Mouse (Mus musculus) intestine, embryonic 16.5 days (tissue): ENCODE data around the gene Ip6k2. TPM values are rescaled to one million over a fixed set of nuclear protein-coding genes. Genes with fewer than 3 reads are reported as not detected.

Source experiments
- ATAC-seq: fragments of 200-750 bp; cut with Nextera tagmentation; 2 replicates; pipeline ENCODE4 v1.8.0; 2017; ENCODE audit warnings: moderate TSS enrichment, moderate library complexity
- H3K27ac ChIP-seq: fragments of 300-500 bp; sonication (generic); 2 replicates; pipeline ENCODE4 v1.5.1; 2014; ENCODE audit warnings: mild to moderate bottlenecking, low read length
- H3K27me3 ChIP-seq: fragments of 300-500 bp; sonication (generic); replicated peaks from 2 replicates; pipeline ENCODE4 v1.6.1; 2014; ENCODE audit warnings: low read length, control low read depth, mixed read lengths; ENCODE audit not compliant: control insufficient read depth, insufficient read depth
- H3K36me3 ChIP-seq: fragments of 300-500 bp; sonication (generic); 2 replicates; pipeline ENCODE4 v1.6.1; 2014; ENCODE audit warnings: low read length, control low read depth; ENCODE audit not compliant: control insufficient read depth, insufficient read depth
- H3K4me1 ChIP-seq: fragments of 300-500 bp; sonication (generic); 2 replicates; pipeline ENCODE4 v1.6.1; 2014; ENCODE audit warnings: low read length, control low read depth, mixed read lengths; ENCODE audit not compliant: control insufficient read depth, insufficient read depth
- H3K4me2 ChIP-seq: fragments of 300-500 bp; sonication (generic); 2 replicates; pipeline ENCODE4 v1.6.1; 2014; ENCODE audit warnings: low read depth, low read length, control low read depth
- H3K4me3 ChIP-seq: fragments of 300-500 bp; sonication (generic); 2 replicates; pipeline ENCODE4 v1.5.1; 2014; ENCODE audit warnings: mild to moderate bottlenecking, low read length
- H3K9ac ChIP-seq: fragments of 300-500 bp; sonication (generic); 2 replicates; pipeline ENCODE4 v1.6.1; 2014; ENCODE audit warnings: low read depth, low read length
- H3K9me3 ChIP-seq: fragments of 300-500 bp; sonication (generic); 2 replicates; pipeline ENCODE4 v1.6.1; 2016; ENCODE audit warnings: low read length, control low read depth; ENCODE audit not compliant: control insufficient read depth
- WGBS: fragments of 180-500 bp; shearing (Covaris S2); extraction: QIAGEN DNeasy Blood & Tissue Kit; methylation state at CpG from one replicate; pipeline ENCODE4 v1.1.7; 2014; 5-methylcytosine and 5-hydroxymethylcytosine counted together
- polyA plus RNA-seq: library from polyadenylated mRNA; unstranded; fragments of >200 nt; fragmentation: Nextera tagmentation; extraction: Ambion mirVana; gene quantifications from 2 replicates; pipeline ENCODE4 v1.2.1, GENCODE M21; 2015

Gene Ip6k2
- 57.2 and 59.4 TPM in 2 replicates for polyA plus RNA-seq

DNA sequence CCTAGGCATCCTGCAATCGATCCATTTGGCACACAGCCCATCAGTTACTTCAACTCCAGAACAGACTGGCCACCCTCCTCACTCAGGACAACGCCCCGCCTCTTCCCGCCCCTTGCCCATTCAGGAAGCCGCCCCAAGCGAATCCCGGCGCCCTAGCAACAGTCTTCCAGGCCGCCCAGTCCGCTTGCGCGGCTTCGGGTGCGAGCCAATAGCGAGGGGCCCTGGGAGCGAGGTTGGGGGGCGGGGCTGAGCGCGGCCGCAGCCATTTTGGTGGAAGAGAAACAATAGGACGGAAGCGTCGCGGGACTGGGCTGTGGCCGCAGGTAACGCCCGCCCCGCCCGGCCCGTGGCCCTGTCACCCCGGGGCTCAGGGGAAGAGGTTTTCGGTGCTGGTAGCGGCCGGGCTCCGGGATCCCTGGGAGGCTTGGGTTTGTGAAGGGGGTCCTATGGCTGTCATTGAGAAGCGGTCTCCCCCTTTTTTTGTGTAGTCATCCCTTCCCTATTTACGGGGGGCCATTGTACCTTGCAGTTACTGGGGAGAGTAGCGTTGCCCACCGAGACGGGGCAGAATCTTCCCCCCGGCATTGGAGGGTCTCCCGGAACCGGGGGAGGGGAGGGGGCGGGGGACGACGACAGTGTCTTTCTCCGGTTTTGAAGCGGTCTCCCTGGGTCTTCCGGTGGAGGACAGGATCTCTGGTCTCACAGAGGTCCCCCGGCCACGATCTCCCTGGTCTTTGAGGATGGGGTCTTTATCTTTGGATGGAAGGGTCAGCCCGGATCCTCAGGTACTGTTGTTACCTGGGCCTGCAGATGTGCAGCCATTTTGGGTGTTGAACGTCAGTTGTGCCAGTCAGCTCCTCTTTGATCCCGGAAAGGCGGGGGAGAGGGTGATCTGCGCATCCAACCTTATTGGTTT, at the start of gene Ip6k2:
Gene Ip6k2 (plus strand): TSS at position 249 of the 916 bp plus-strand sequence.
- Histone ChIP-seq H3K9ac (peak within 1 kb of the TSS; percentile 97), H3K27ac (peak within 1 kb of the TSS; percentile 88), H3K36me3 (no peaks in the 10 kb centered on the region), H3K4me3 (peak within 1 kb of the TSS; percentile 81), H3K4me2 (peak within 1 kb of the TSS; percentile 57), H3K4me1 (peaks cover 29% of the 10 kb centered on the region), H3K9me3 (no peaks in the 10 kb centered on the region), H3K27me3 (no peaks in the 10 kb centered on the region)
- under 1% methylated on average over 56 of the region's 56 CpGs for WGBS
- ATAC-seq, result peak; percentile 97

DNA sequence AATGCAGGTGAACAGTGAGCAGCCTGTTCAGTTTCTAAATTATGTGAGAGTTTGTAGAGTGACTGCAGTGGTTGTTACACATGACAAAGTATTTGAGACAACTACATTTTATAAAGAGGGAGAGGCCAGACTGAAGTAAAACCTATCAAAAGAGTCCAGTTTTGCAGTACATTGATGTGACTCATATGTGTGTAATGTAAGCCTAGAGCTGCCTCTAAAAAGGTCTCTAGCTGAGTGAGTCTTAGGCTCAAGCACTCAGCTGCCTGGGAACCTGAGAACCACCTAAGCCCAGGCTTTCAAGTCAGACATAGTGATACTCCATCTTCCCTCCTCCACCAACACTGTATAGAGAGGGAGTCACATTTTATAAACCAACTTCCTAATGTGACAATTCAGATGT, 49.0 kb upstream of the Ip6k2 start:
- no peak overlapping the region for H3K27ac ChIP-seq
- no peaks in the 10 kb centered on the region for H3K9me3 ChIP-seq
- H3K4me3 ChIP-seq, result no peak overlapping the region
- no peaks in the 10 kb centered on the region for H3K27me3 ChIP-seq
- H3K4me2 ChIP-seq, result no peak overlapping the region
- H3K9ac ChIP-seq, result no peak overlapping the region
- H3K4me1 ChIP-seq, result no peaks in the 10 kb centered on the region
- no peak for ATAC-seq
- H3K36me3 ChIP-seq, result peaks cover 5% of the 10 kb centered on the region; the same call in 1 of the 2 replicates

DNA sequence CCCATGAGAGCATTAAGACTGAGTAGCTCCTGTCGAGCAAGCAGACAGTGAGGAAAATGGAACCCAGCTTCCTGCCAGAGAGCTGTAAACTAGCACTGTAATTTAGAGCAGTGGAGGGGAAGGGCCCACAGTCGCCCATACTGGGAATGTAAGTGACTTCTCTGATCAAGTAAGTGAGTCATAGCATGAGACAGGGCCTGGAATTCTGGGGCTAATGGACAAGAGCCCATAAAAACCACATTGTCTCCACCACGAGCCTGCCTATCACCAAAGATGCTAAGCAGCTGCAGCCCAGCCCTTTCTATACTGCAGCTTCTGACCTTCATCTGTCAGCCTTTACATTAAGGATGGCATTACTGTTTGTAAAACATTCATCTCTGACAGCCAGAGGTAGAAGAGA, 44.4 kb upstream of the Ip6k2 start:
- no peaks in the 10 kb centered on the region for H3K4me1 ChIP-seq
- peaks cover 13% of the 10 kb centered on the region for H3K36me3 ChIP-seq
- H3K4me3 ChIP-seq, result no peak overlapping the region
- H3K27ac ChIP-seq, result no peak overlapping the region; the same call in 1 of the 2 replicates
- H3K27me3 ChIP-seq, result no peaks in the 10 kb centered on the region
- no peak for ATAC-seq
- H3K4me2 ChIP-seq, result no peak overlapping the region
- H3K9ac ChIP-seq, result no peak overlapping the region
- WGBS, result 39% methylated on average over 3 of the region's 3 CpGs
- H3K9me3 ChIP-seq, result no peaks in the 10 kb centered on the region

DNA sequence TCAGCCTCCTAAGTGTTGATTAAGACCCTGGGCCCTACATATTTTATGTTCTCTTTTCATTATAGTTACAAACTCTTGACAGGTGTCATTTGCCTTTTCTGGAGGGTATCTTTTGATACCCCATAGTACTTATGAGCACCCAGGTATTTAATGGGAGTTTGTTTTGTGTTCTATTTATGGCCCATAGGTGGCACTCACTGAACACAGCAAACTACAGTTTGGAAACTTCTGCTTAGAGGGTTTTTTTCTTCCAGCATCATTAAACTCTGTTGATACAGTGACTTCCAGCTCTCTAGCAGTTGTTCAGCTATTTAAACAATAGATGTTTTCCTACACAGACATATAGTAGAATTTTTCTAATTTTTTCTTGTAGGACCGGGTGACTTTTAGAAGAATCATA, 43.5 kb upstream of the Ip6k2 start:
- ATAC-seq, result no peak
- Histone ChIP-seq H3K4me2 (no peak overlapping the region), H3K27me3 (no peaks in the 10 kb centered on the region), H3K9me3 (no peaks in the 10 kb centered on the region), H3K27ac (no peak overlapping the region), H3K4me3 (no peak overlapping the region), H3K4me1 (no peaks in the 10 kb centered on the region), H3K9ac (no peak overlapping the region), H3K36me3 (peaks cover 10% of the 10 kb centered on the region)
- WGBS, result 94% methylated on average over 1 of the region's 1 CpGs

DNA sequence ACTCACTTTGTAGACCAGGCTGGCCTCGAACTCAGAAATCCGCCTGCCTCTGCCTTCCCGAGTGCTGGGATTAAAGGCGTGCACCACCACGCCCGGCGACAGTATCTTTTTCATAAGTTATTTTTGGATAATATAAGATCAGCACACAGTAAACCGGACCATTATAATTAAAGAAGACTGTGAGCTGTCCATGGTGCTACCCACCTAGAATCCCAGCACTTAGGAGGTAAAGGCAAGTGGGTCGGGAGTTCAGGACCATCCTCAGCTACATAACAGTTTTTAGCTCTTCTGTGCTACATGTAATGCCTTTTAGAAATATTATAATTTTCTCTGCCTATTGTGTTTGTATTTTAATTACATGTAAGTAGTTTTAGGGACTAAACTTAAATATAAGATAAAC, 41.5 kb upstream of the Ip6k2 start:
- Histone ChIP-seq H3K4me2 (no peak overlapping the region), H3K9me3 (no peaks in the 10 kb centered on the region), H3K36me3 (peaks cover 12% of the 10 kb centered on the region), H3K27ac (no peak overlapping the region), H3K4me1 (no peaks in the 10 kb centered on the region), H3K9ac (no peak overlapping the region), H3K27me3 (no peaks in the 10 kb centered on the region), H3K4me3 (no peak overlapping the region)
- ATAC-seq, result no peak
- 92% methylated on average over 9 of the region's 9 CpGs for WGBS

DNA sequence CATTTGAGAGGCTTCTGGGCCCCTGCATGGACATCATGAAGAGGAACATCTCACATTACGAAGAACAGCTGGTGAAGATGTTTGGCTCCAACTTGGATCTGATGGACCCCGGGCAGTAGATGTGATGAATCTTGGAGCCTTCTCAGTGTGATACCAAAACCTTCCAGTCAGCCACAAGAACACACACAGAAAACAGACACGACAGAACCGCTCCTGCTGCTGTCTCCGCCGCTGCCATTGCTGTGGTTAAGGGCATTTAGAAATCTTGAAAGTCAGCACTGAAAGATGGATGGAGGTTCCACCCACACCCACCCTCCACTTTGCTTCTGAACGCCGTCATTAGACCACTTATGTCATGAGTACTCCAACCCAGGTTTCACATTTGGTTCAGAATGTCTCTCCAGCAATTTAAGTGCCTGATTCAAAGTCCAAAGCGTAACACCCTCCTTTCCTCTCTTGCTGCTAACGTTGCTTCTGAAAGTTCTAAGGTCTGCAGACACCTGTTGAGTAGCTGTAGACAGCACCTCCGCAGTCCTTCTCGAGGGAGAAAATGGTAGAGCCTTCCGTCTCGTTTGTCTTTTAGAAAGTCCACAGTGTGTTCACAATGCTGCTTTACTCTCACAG, 36.6 kb upstream of the Ip6k2 start:
- H3K4me2 ChIP-seq, result no peak overlapping the region
- H3K27me3 ChIP-seq, result no peaks in the 10 kb centered on the region
- H3K9ac ChIP-seq, result no peak overlapping the region
- no peak overlapping the region for H3K27ac ChIP-seq
- H3K9me3 ChIP-seq, result no peaks in the 10 kb centered on the region
- no peaks in the 10 kb centered on the region for H3K4me1 ChIP-seq
- H3K36me3 ChIP-seq, result peaks cover 16% of the 10 kb centered on the region
- ATAC-seq, result peak; percentile 40
- WGBS, result 79% methylated on average over 14 of the region's 14 CpGs
- H3K4me3 ChIP-seq, result no peak overlapping the region

GRCm38 (mm10) chr9:108747694-108748093, 35.9 kb upstream of the Ip6k2 start:
- Histone ChIP-seq H3K27ac (no peak overlapping the region), H3K36me3 (peaks cover 16% of the 10 kb centered on the region), H3K27me3 (no peaks in the 10 kb centered on the region), H3K4me1 (no peaks in the 10 kb centered on the region), H3K4me2 (no peak overlapping the region), H3K4me3 (no peak overlapping the region), H3K9me3 (no peaks in the 10 kb centered on the region), H3K9ac (no peak overlapping the region)
- 79% methylated on average over 3 of the region's 3 CpGs for WGBS
- ATAC-seq, result no peak

DNA sequence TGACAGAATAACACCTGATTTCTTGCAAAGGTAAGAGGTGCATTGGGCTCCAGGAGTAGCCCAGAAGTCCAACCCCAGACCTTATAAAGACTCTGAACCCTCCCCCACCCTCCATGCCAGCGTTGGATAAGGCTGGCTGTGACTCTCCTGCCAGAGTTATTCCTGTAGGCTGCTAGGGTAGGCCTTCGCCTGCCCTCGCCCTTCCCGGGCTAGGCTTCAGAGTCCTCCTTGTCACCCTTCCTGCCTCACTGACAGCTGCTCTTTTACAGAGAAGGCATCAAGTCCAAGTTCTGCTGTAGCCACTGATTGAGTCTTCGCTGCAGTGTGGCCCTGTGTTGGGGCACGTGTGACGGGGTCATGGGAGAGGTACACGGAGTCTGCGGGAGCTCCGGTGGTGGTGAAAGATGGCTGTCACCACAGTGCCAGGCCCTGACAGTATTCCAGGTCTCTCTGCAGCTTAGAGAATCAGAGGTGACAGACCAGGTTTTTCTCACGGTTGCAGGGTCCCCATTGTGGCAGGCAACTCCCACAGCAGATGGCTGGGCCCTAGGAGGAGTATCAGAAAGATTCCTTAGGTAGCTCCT, 34.9 kb upstream of the Ip6k2 start:
- no peak overlapping the region for H3K9ac ChIP-seq
- no peak for ATAC-seq
- H3K4me2 ChIP-seq, result no peak overlapping the region
- H3K27ac ChIP-seq, result no peak overlapping the region
- no peaks in the 10 kb centered on the region for H3K4me1 ChIP-seq
- no peak overlapping the region for H3K4me3 ChIP-seq
- no peaks in the 10 kb centered on the region for H3K9me3 ChIP-seq
- WGBS, result 85% methylated on average over 11 of the region's 11 CpGs
- peaks cover 11% of the 10 kb centered on the region for H3K36me3 ChIP-seq
- no peaks in the 10 kb centered on the region for H3K27me3 ChIP-seq

DNA sequence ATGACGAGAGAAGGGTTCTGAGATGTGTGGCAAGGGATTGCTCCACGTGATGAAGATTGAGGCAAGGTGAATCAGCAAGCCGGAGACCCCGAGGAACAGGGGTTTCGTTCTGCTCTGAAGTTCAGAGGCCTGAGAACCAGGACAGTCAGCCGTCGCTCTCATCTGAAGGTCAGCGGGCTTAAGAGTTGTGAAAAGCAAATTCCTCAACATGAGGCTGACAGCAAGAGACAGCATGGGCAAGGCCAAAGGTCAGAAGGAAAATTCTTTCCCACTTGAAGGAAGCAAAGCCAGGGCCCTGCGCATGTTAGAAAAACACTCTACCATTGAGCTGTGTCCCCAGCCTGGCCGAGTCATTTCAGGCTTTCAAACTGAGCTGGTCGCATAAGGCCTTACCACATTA, 33.0 kb upstream of the Ip6k2 start:
- no peaks in the 10 kb centered on the region for H3K27me3 ChIP-seq
- no peak overlapping the region for H3K4me3 ChIP-seq
- H3K4me1 ChIP-seq, result no peaks in the 10 kb centered on the region
- H3K9ac ChIP-seq, result no peak overlapping the region
- H3K4me2 ChIP-seq, result no peak overlapping the region
- no peaks in the 10 kb centered on the region for H3K9me3 ChIP-seq
- no peak for ATAC-seq
- WGBS, result 84% methylated on average over 11 of the region's 11 CpGs
- peaks cover 6% of the 10 kb centered on the region; the same call in 1 of the 2 replicates for H3K36me3 ChIP-seq
- no peak overlapping the region for H3K27ac ChIP-seq
